Mouse (Mus musculus) stomach, postnatal 0 days (tissue): ENCODE measurements around the gene Tril.

Source experiments
- CTCF ChIP-seq: IDR thresholded peaks from 2 replicates; pipeline ENCODE4 v1.5.1; 2016; ENCODE audit warnings: antibody characterized with exemption, low read depth, mild to moderate bottlenecking, moderate library complexity
- EP300 ChIP-seq: optimal IDR thresholded peaks from 2 replicates; pipeline ENCODE3; 2016; ENCODE audit warnings: antibody characterized with exemption

GRCm38 (mm10) chr6:53854226-53854625, 33.6 kb upstream of the Tril start:
- TF ChIP-seq CTCF (no peak), EP300 (no peak)
